Mouse (Mus musculus) adrenal gland, postnatal 25 days (tissue): ENCODE measurements around the gene Tcaim. TPM values are rescaled to one million over a fixed set of nuclear protein-coding genes. Genes with fewer than 3 reads are reported as not detected.
A peak's percentile ranks its signal among the peaks of the same experiment; 100 is the strongest.
"Not testable (repeated sequence)": the region's sequence is repeated elsewhere in the genome, so short reads cannot be mapped to it uniquely, and the experiment has no call there.

Experiments
- DNase-seq: peaks from one replicate; pipeline ENCODE4 v3.0.0; 2021; ENCODE audit warnings: mixed read lengths
- long read RNA-seq: library from polyadenylated mRNA; stranded (forward); transcript quantifications from one replicate; pipeline ENCODE4 v2.0.0, GENCODE M21; 2021
- total RNA-seq: library from RNA; stranded (reverse); gene quantifications from 2 replicates; pipeline ENCODE4 v1.2.3, GENCODE M21; 2021

The Tcaim gene
- 20.3 and 23.9 TPM in 2 replicates for total RNA-seq
- long read RNA-seq, partial matches to known transcripts = 2 of 11 reads
- long read RNA-seq, other reads (novel, unspliced or antisense) = 6 of 11 reads

GRCm38 (mm10) chr9:122805053-122805844 is at the start of gene Tcaim:
TSS of gene Tcaim (plus strand) at chr9:122805539.
- DNase-seq = peak; percentile 93

- DNase-seq = no peak
Observed at GRCm38 (mm10) chr9:122757614-122758013, 47.7 kb upstream of the Tcaim start.

GRCm38 (mm10) chr9:122760111-122760510 is 45.2 kb upstream of the Tcaim start:
- DNase-seq = no peak

- DNase-seq = no peak
Observed at GRCm38 (mm10) chr9:122785231-122785630, 20.1 kb upstream of the Tcaim start.

DNA sequence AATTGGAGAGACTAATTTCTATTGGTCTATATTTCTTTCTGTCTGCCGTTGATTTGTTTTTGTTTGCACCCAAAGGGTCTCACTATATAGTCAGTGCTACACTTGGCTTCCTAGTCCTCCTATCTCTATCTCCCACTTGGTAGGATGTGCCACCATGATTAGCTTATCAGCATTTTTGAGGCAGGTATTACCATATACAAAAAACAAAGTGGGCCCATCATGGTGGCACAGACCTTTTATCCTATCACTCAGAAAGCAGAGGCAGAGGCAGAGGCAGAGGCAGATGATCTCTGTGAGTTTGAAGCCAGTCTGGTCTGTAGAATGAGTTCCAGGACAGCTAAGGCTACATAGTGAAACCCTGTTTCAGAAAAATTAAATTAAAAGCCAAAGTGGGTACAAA is 18.8 kb upstream of the Tcaim start:
- no peak for DNase-seq

DNA sequence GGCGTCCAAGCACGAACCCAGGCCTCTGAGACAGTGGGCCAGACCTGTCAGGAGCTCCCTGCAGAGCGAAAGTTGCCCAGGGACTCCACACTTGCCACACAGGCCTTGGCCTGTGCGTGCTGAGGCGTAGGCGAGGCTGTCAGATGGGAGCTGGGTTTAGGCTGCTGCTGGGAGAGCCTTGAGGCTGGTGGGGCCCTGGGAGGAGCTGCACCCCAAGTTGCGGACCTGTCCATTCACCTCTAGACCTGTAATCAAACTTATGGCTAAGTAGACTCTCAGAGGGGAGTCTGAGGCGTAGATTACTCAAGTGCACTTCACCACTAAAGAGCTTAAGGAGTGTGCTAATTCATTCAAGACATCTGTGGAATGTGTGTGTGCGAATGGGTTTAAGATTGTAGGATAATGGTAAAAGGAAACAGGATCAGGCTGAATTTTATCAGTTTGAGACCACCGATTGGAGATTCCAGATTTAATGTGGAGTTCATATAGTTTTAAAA is 554 bp downstream of the Tcaim start:
- no peak for DNase-seq

GRCm38 (mm10) chr9:122807186-122807585 is 1.8 kb downstream of the Tcaim start:
- DNase-seq = no peak

DNA sequence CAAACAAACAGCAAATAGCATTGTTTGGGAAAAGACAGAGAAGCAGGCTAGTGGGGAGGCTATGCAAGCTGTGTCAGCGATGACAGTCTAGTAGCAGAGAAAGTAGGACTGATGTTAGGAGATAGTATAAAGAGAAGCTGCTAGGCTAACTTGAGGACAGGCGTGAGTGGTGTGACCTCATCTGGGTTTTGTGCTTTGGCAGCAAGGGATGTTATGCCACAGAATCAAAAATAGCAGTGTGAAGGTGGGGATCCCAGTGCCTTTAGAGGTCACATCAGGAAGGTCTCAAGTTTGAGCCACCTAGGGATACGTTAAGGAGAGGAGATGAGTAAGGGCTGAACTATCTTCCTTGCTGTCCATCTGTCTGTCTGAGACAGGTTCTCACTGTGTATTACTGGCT is 4.9 kb downstream of the Tcaim start:
- DNase-seq = no peak

- DNase-seq = no peak
Observed at GRCm38 (mm10) chr9:122812386-122812785, 7.0 kb downstream of the Tcaim start.

DNA sequence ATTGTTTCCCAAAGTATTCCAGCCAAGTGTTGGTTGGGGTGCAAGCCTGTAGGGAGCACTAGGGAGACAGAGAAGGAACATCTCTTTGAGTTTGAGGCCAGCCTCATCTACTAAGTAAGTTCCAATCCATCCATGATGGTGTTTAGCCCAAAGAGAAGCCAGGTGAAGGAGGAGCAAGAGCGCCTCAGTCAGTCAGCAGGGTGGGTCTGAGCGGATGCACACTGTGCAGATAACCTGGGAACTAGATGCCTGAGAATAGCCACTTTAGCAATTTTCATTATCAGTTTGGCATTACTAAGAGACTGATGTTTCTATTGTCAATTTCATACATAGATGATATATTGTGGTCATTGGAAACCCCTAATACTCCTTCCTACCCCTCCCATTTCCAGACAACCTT is 9.4 kb downstream of the Tcaim start:
- DNase-seq = no peak

GRCm38 (mm10) chr9:122815239-122815851 is 10.0 kb downstream of the Tcaim start:
- DNase-seq = no peak

DNA sequence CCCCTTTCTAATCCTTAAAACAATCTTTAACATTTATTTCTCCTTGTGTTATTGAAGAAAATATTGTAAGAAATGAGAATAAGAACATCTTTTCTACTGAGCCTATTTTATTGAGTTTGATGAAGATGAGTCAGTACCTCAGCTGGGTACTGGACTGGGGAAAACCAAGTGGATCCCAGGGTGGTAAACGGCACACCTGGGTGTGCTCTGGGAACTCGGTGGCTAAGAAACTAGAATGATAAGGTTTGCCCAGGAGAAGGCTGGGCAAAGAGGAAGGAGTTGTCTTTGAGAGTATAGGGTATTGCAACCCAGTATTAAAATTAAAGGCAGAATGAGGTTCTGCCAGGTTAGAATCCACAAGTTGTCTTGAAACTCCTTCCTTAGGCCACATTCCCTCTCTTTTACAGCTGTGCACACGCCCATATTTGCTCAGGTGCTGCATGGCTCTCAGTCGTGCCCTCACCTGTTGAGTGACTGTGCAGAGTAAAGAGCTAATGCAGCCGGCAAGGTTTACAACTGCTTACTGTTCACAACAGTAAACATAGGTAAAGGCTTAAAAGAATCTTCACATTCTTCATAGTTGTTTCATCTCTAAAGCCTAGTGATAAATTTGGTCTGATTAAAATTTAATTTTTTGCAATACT is 18.2 kb downstream of the Tcaim start:
- no peak for DNase-seq

- no peak for DNase-seq
Observed at GRCm38 (mm10) chr9:122826743-122827142, 21.4 kb downstream of the Tcaim start.

- DNase-seq = no peak
Observed at GRCm38 (mm10) chr9:122829826-122830380, 24.6 kb downstream of the Tcaim start.

DNA sequence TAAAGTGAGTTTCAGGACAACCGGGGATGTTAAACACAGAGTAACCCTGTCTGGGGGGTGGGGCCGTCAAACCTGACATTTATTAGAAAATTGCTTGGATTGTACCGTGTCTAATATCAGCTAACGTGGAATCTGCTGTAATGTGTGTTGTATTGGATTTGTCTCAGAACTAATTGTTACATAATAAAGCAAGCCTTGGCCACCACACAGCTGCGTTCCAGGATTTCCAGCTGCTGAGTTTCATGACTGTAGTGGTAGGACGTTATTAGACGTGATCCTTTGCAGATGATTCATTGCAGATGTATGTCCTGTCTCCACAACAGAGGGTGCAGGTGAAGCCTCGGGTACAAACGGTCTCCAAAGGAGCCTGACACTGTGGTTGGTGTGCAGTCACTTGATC is 30.8 kb downstream of the Tcaim start:
- no peak for DNase-seq

DNA sequence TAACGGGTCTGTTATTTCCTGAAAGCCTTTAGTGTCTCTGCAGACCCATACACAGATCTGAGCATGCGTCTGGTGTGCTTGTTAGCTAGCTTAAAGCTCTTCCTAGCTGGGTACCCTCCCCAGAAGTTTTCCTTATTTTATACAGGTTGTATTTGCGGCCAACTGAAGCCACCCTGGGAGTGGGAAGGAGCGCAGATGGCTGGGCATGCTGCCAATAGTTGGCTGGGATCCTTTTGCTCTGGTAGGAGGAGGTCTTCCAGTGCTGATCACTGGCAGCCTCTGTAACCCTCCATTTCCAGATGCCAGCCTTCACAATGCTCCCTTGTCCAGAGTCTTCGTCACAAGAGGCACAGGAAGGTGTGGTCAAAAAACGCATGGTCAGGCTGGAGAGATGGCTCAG is 31.5 kb downstream of the Tcaim start:
- DNase-seq = peak; percentile 68

DNA sequence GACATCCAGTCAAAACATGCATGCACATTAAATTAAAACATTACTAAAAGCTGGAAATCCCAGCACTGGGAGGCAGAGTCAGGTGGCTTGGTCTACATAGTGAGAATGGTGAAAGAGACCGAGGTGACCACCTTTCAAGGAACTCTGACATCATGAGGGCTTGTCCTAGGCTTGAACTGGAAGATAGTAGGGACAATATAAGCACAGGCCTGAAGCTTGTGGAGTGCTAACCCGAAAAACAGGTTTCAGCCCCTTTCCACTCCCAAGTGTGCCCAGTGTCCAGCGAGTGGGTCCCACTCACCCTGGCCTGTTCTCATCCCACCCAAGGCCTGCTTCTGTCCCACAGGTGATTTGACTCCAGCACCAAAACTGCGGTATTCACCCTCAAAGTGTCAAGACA is 31.9 kb downstream of the Tcaim start:
- DNase-seq = no peak

GRCm38 (mm10) chr9:122837680-122838079 is 32.3 kb downstream of the Tcaim start:
- DNase-seq = peak; percentile 47

DNA sequence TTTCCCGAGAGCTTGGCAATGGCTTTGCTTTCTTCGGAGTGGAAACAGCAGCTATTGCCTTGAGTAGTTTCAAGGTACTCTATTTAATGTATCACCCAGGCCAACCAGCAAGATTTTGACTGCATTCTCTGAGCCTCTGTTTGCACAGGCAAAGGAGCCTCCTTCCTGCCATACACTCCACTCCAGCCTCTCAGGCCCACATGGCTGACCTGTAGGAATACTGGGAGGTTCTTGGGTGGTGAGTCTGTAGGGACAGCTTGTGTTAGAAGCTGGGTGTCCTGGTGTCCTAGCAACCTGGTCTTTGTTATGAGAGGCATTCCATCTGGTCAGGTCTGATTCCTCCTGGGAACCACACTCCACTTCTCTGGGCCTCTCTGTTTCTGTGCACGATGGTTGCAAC is 38.4 kb downstream of the Tcaim start, which contains the start of gene Gm35549:
Gm35549 (minus strand) TSS at position 276 of the 400 bp plus-strand sequence.
- DNase-seq = no peak

GRCm38 (mm10) chr9:122845621-122846020 is 40.3 kb downstream of the Tcaim start:
- DNase-seq = no peak

DNA sequence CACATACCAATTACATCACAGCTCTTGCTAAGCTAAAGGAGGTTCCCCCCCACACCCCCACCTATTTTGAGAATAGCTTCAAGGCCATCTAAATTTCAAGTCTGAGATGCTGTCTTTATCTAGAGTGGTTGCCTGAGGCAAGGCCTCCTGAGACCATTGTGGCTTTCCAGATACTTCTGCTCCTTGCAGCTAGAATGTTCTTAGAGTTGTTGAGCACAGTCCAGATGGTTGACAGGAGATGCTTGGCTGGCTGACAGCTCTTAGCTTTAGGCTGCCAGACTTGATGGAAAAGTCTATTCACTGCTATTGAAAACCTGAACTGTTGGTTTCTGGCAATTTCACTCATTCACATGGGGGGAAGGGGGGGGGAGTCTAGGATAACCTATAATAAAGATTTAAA is 40.8 kb downstream of the Tcaim start:
- no peak for DNase-seq

DNA sequence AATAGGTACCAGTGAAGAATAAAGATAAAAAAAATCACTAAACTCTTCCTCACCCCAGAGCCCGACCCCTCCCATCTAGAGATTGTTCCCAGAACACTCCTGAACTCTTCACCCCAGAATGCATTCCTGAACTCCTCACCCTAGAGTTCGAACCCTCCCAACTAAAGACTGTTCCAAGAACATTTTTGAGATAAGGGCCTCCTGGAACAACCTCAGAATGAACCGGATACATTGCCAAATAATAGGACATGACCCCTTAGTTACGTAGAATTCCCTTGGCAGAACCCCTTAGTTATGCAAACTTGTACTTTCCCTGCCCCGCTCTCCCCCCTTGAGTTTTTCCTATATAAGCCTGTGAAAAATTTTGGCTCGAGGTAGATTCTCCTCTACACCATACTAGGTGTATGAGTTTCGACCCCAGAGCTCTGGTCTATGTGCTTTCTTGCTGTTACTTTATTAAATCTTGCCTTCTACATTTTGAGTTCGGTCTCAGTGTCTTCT is 42.5 kb downstream of the Tcaim start:
- DNase-seq = not testable (repeated sequence)
